Mouse (Mus musculus) heart, embryonic 15.5 days (tissue): Measurements from ENCODE around the gene Gm11172. TPM values are rescaled to one million over a fixed set of nuclear protein-coding genes. Genes with fewer than 3 reads are reported as not detected.

Experiments used
- ATAC-seq: fragments of 200-750 bp; cut with Nextera tagmentation; replicated peaks from 2 replicates; pipeline ENCODE4 v1.8.0; 2017; ENCODE audit warnings: low read depth, moderate TSS enrichment; ENCODE audit not compliant: insufficient number of reproducible peaks, insufficient read depth, low FRiP score
- H3K27ac ChIP-seq: fragments of 300-500 bp; sonication (generic); 2 replicates; pipeline ENCODE4 v1.5.1; 2015; ENCODE audit warnings: mild to moderate bottlenecking, inconsistent platforms
- H3K27me3 ChIP-seq: fragments of 300-500 bp; sonication (generic); 2 replicates; pipeline ENCODE4 v1.6.1; 2015; ENCODE audit warnings: inconsistent platforms
- H3K36me3 ChIP-seq: fragments of 300-500 bp; sonication (generic); 2 replicates; pipeline ENCODE4 v1.6.1; 2015; ENCODE audit warnings: mild to moderate bottlenecking, inconsistent platforms
- H3K4me1 ChIP-seq: fragments of 300-500 bp; sonication (generic); replicated peaks from 2 replicates; pipeline ENCODE4 v1.6.1; 2015; ENCODE audit warnings: inconsistent platforms
- H3K4me2 ChIP-seq: fragments of 300-500 bp; sonication (generic); 2 replicates; pipeline ENCODE4 v1.6.1; 2015; ENCODE audit warnings: inconsistent platforms, mild to moderate bottlenecking, moderate library complexity
- H3K4me3 ChIP-seq: fragments of 300-500 bp; sonication (generic); 2 replicates; pipeline ENCODE4 v1.5.1; 2015; ENCODE audit warnings: mild to moderate bottlenecking, inconsistent platforms
- H3K9ac ChIP-seq: fragments of 300-500 bp; sonication (generic); 2 replicates; pipeline ENCODE4 v1.6.1; 2015; ENCODE audit warnings: mild to moderate bottlenecking, inconsistent platforms
- H3K9me3 ChIP-seq: fragments of 300-500 bp; sonication (generic); replicated peaks from 2 replicates; pipeline ENCODE4 v1.6.1; 2016; ENCODE audit warnings: inconsistent platforms
- WGBS: fragments of 180-500 bp; shearing (Covaris S2); methylation state at CpG from one replicate; pipeline ENCODE4 v1.1.7; 2015; ENCODE audit warnings: mixed read lengths; 5-methylcytosine and 5-hydroxymethylcytosine counted together
- polyA plus RNA-seq: library from polyadenylated mRNA; unstranded; fragments of >200 nt; fragmentation: Nextera tagmentation; extraction: Ambion mirVana; gene quantifications from 2 replicates; pipeline ENCODE4 v1.2.1, GENCODE M21; 2015

The Gm11172 gene
- polyA plus RNA-seq, 1 experiment from 2014 or later, result not detected

DNA sequence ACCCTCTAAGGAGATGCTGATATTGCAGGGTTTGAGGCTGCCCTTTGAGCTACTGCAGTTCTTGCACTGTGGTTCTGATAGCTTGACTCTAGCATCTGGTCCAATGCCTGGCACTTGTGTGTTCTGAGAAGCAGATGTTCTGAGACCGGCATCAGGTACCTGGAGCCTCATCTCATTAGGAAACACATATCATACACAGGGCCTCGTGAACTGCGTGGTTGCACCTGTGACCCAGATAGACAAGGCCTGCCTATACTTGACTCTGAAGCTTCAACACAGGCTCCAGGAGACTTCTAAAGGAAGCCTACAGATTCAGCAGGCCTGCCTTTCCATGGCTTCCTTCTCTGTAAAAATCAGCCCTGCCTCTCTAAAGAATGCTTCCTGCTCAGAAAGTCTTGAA lies 23.7 kb downstream of the Gm11172 start:
- no peak overlapping the region for H3K27ac ChIP-seq
- no peak overlapping the region for H3K4me2 ChIP-seq
- no peaks in the 10 kb centered on the region for H3K36me3 ChIP-seq
- H3K4me1 ChIP-seq, result peaks cover 46% of the 10 kb centered on the region
- no peaks in the 10 kb centered on the region for H3K9me3 ChIP-seq
- WGBS, result 86% methylated on average over 3 of the region's 3 CpGs
- H3K27me3 ChIP-seq, result no peaks in the 10 kb centered on the region
- H3K9ac ChIP-seq, result no peak overlapping the region
- H3K4me3 ChIP-seq, result no peak overlapping the region
- no peak for ATAC-seq

DNA sequence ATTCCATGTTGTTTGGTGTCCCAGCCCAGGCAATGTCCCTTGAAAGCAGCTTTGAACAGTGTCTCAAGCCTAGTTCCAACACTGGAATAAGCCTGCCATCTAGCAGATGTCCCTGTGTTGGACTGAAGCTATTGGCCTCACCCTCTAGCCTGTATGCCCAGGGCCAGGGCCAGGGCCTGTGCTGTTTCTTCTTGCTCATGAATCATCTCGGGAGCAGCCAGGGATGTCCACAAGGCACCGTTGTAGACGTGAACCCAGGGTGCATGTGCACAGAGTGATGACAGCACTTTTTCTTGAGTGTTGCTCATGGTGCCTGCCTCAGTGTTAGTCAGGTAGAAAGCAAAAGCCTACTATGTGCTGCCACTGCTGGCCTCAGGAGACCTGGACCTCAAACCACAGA lies 24.5 kb downstream of the Gm11172 start:
- Histone ChIP-seq H3K9ac (no peak overlapping the region), H3K4me3 (no peak overlapping the region), H3K9me3 (no peaks in the 10 kb centered on the region), H3K36me3 (no peaks in the 10 kb centered on the region), H3K27ac (no peak overlapping the region), H3K27me3 (no peaks in the 10 kb centered on the region), H3K4me1 (peaks cover 46% of the 10 kb centered on the region), H3K4me2 (no peak overlapping the region)
- WGBS, result 71% methylated on average over 3 of the region's 3 CpGs
- no peak for ATAC-seq

- no peaks in the 10 kb centered on the region for H3K9me3 ChIP-seq
- peaks cover 46% of the 10 kb centered on the region for H3K4me1 ChIP-seq
- no peak overlapping the region for H3K4me3 ChIP-seq
- WGBS, result 83% methylated on average over 1 of the region's 1 CpGs
- H3K9ac ChIP-seq, result no peak overlapping the region
- no peaks in the 10 kb centered on the region for H3K36me3 ChIP-seq
- 0 out of 2 replicates have a peak overlapping the region, but pooled peaks have one; percentile 35 for H3K4me2 ChIP-seq
- ATAC-seq, result no peak
- H3K27me3 ChIP-seq, result no peaks in the 10 kb centered on the region
- H3K27ac ChIP-seq, result peak overlapping the region; percentile 82
Observed at GRCm38 (mm10) chr16:10837903-10838302, 25.2 kb downstream of the Gm11172 start.

GRCm38 (mm10) chr16:10838487-10839245 lies 26.0 kb downstream of the Gm11172 start:
- H3K27me3 ChIP-seq, result no peaks in the 10 kb centered on the region
- peak overlapping the region; percentile 82 for H3K27ac ChIP-seq
- H3K4me3 ChIP-seq, result no peak overlapping the region
- H3K4me2 ChIP-seq, result peak overlapping the region; percentile 35
- H3K4me1 ChIP-seq, result peaks cover 52% of the 10 kb centered on the region
- 31% methylated on average over 10 of the region's 10 CpGs for WGBS
- no peaks in the 10 kb centered on the region for H3K9me3 ChIP-seq
- H3K36me3 ChIP-seq, result no peaks in the 10 kb centered on the region
- ATAC-seq, result peak; percentile 55; the same call in 1 of the 2 replicates
- H3K9ac ChIP-seq, result no peak overlapping the region

DNA sequence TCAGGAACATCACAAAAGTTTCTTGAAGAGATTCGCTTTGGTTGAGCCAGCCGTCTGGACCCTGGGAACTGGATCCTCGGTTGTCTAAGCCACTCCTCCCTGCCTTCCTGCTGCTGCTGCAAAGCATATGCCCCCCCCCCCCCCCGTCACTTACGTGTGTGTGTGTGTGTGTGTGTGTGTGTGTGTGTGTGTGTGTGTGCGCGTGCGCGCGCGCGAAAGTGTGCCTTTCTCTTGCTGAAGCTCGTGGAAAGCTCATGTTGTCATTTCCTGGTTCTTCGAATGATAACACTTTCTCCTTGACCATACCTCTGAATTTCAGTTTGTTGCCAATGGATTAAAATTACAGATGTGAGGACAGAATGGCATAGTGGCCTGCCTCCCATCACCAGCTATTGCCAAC lies 27.3 kb downstream of the Gm11172 start:
- Histone ChIP-seq H3K9me3 (no peaks in the 10 kb centered on the region), H3K27ac (peak overlapping the region; percentile 82; the same call in 1 of the 2 replicates), H3K4me2 (no peak overlapping the region), H3K4me1 (peaks cover 54% of the 10 kb centered on the region), H3K9ac (no peak overlapping the region), H3K4me3 (no peak overlapping the region), H3K36me3 (no peaks in the 10 kb centered on the region), H3K27me3 (no peaks in the 10 kb centered on the region)
- 74% methylated on average over 13 of the region's 14 CpGs for WGBS
- no peak for ATAC-seq

- Histone ChIP-seq H3K4me3 (no peak overlapping the region), H3K27me3 (no peaks in the 10 kb centered on the region), H3K9ac (no peak overlapping the region), H3K36me3 (no peaks in the 10 kb centered on the region), H3K27ac (no peak overlapping the region), H3K4me2 (no peak overlapping the region), H3K4me1 (peaks cover 47% of the 10 kb centered on the region), H3K9me3 (no peaks in the 10 kb centered on the region)
- no peak for ATAC-seq
- WGBS, result 83% methylated on average over 4 of the region's 4 CpGs
Observed at GRCm38 (mm10) chr16:10842282-10842855, 29.7 kb downstream of the Gm11172 start.

DNA sequence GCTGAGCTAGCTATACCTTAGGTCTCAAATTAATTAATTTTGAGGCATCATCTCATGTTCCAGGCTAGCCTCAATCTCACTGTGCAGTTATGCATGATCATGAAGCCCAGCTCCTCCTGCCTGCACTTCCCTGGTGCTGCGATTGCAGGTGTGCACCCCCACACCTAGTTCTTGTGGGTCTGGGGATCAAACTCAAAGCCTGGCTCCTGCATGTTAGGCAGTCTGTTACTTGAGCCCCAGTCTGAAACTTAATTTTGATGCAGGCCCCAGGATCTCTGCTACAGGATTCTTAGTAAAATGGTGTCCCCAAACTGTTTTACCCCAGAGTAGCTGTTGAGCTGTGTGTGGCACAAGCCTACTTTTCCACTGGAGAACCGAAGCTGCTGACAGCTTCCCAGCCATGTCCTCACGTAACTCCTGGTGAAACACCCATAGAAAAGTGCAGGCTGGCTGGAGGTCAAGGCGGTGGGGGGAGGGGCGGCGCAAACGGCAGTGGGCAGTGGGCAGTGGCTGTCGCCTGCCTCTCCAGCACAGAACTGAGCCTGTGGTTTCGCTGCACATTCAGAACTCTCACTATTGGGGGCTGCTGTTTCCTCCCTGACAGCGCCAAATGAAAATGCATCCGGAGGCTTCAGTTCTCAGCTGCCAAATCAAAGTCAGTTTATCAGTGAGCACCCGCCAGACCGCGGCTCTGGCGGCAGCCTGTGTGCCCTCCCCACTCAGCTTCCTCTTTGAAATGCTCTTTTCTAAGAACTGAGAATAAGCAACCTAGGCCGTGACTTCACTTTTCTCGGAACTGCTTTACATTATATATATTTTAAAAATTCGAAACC lies 31.0 kb downstream of the Gm11172 start:
- peak; percentile 72 for ATAC-seq
- Histone ChIP-seq H3K4me2 (peak overlapping the region; percentile 63), H3K4me3 (peak overlapping the region; percentile 42), H3K27me3 (no peaks in the 10 kb centered on the region), H3K27ac (peak overlapping the region; percentile 73), H3K9ac (peak overlapping the region; percentile 16; the same call in 1 of the 2 replicates), H3K36me3 (no peaks in the 10 kb centered on the region), H3K9me3 (no peaks in the 10 kb centered on the region), H3K4me1 (peaks cover 35% of the 10 kb centered on the region)
- 6% methylated on average over 18 of the region's 18 CpGs for WGBS

DNA sequence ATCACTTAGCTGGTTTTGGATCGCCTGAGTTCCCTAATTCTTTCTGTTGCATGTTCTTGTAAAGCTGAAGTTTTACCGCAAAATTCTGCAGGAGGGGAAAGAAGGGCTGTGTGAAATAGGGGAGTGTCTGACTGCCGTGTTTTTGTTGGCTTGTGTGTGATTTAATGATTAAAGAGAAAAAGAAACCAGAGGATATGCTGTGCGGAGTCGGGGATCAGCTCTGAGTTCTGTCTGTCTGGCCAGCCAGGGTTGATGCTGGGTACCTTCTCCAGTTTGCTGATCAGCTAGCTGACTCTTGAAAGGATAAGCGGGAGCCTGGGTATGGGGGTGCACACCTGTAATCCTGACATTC lies 31.6 kb downstream of the Gm11172 start:
- WGBS, result 39% methylated on average over 6 of the region's 6 CpGs
- peak overlapping the region; percentile 42 for H3K4me3 ChIP-seq
- no peaks in the 10 kb centered on the region for H3K36me3 ChIP-seq
- no peak overlapping the region for H3K9ac ChIP-seq
- H3K27ac ChIP-seq, result peak overlapping the region; percentile 73
- no peak for ATAC-seq
- H3K27me3 ChIP-seq, result no peaks in the 10 kb centered on the region
- H3K9me3 ChIP-seq, result no peaks in the 10 kb centered on the region
- peak overlapping the region; percentile 63 for H3K4me2 ChIP-seq
- H3K4me1 ChIP-seq, result peaks cover 35% of the 10 kb centered on the region

DNA sequence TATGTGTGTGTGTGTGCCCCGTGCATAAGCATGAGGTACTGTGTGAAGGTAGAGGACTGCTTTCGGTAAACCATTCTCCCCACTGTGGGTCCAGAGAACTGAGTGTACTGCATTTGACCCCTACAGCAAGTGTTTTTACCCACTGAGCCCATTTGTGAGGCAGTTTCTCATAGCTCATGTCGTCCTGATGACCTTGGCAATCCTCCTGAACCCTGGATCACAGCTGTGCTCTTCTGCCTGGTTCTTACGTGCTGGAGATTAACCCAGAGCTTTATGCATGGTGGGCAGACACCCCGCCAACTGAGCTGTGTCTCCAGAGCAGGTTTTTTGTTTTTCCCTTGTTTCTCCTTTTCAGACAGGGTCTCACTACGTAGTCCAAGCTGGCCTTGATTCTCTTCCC lies 33.2 kb downstream of the Gm11172 start:
- 78% methylated on average over 6 of the region's 6 CpGs for WGBS
- H3K27ac ChIP-seq, result no peak overlapping the region
- H3K4me1 ChIP-seq, result peaks cover 39% of the 10 kb centered on the region

GRCm38 (mm10) chr16:10846503-10846902 lies 33.8 kb downstream of the Gm11172 start:
- no peaks in the 10 kb centered on the region for H3K36me3 ChIP-seq
- no peaks in the 10 kb centered on the region for H3K27me3 ChIP-seq
- H3K27ac ChIP-seq, result no peak overlapping the region
- 53% methylated on average over 4 of the region's 4 CpGs for WGBS
- H3K4me2 ChIP-seq, result no peak overlapping the region
- no peak overlapping the region for H3K9ac ChIP-seq
- peaks cover 39% of the 10 kb centered on the region for H3K4me1 ChIP-seq
- no peak overlapping the region for H3K4me3 ChIP-seq
- ATAC-seq, result no peak; the same call in 1 of the 2 replicates
- no peaks in the 10 kb centered on the region for H3K9me3 ChIP-seq

More for the DNA sequence above, 33.2 kb downstream of the Gm11172 start:
- H3K4me3 ChIP-seq, result no peak overlapping the region
- H3K9me3 ChIP-seq, result no peaks in the 10 kb centered on the region
- H3K27me3 ChIP-seq, result no peaks in the 10 kb centered on the region
- H3K4me2 ChIP-seq, result no peak overlapping the region
- no peak for ATAC-seq
- no peaks in the 10 kb centered on the region for H3K36me3 ChIP-seq
- H3K9ac ChIP-seq, result no peak overlapping the region
